Mouse (Mus musculus): Measurements from ENCODE around the gene Kdelr2.

DNA sequence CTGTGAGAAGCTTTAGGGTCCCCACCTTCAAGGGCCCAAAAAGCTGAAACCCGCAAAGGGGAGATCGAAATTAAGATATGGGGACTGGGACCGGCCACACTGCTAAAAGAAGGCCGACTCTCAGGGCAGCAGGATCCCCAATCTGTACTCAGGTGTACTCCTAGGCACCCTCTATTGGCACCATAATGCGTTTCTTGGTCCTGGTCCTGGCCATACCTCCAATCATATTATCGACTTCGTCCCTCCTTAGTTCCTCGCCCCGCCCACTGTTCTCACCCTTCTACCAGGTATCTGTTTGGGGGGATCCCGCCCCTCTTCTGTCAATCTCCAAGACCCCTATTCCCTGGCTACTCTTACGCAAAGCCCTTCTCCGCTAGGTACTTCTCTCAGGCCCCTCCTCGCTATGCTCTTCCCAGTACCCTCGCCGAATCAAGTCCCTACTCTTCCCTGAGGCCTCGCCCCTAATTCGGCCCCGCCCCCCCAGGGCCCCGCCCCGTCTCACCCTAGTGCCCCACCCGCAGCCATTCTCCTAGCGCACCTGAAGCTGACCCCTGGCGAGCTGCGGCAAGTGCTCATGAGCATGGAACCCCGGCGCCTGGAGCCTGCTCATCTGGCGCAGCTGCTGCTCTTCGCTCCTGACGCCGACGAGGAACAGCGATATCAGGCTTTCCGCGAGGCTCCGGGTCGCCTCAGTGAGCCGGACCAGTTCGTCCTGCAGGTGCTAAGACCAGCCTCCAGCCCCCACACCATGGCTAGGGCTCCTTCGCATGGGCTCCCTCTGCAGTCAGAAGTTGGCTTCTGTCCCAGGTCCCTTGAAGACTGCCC, 16.6 kb upstream of the Kdelr2 start:
- no peak for TF ChIP-seq CTCF (IDR thresholded peaks at IDR 0.05)
- no peak for TF ChIP-seq POLR2A (IDR thresholded peaks at IDR 0.05; ENCODE audit: insufficient read depth, low read depth, low read length)
